Mouse (Mus musculus): ENCODE data around the gene Prkacb. TPM values are rescaled to one million over a fixed set of nuclear protein-coding genes. Genes with fewer than 3 reads are reported as not detected.

Gene Prkacb
- polyA plus RNA-seq, 2 experiments, result 45.4 to 66.3 TPM

DNA sequence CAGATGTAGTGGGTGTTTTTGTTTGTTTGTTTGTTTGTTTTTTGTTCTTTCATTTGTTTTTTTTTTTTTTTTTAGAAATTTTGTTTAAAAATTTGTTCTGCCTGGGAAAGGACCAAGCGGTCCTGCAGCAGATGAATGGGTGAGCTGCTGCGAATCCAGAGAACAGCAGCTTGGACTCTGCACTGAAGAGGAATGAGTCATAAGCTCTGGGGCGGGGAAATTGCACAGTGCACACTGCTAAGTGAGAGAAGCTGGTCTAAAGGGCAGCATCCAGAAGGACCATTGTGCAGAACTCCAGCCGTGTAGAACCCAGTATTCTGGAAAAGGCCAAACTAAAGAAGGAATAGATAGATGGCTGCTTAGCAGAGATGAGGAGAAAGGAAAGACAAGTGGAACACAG, 108.7 kb downstream of the Prkacb start:
- H3K4me1 ChIP-seq (ENCODE audit: control insufficient read depth, insufficient read depth, low read length), result no peaks in the 10 kb centered on the region
- H3K9me3 ChIP-seq (ENCODE audit: control insufficient read depth, low read length), result 0 out of 2 replicates have a peak, but pooled peaks cover 3% of the 10 kb centered on the region
- 86% methylated on average over 4 of the region's 4 CpGs for WGBS
- H3K27me3 ChIP-seq (ENCODE audit: control insufficient read depth, insufficient read depth, low read length), result no peaks in the 10 kb centered on the region
- no peaks in the 10 kb centered on the region for H3K36me3 ChIP-seq (ENCODE audit: control insufficient read depth, insufficient read depth, low read length)
- H3K27ac ChIP-seq (replicated peaks; ENCODE audit: low read depth, low read length), result no peak overlapping the region
- no peak overlapping the region for H3K4me3 ChIP-seq (replicated peaks; ENCODE audit: low read length)
- no peak for TF ChIP-seq POLR2A (IDR thresholded peaks at IDR 0.05; ENCODE audit: borderline replicate concordance, extremely low read depth, insufficient read depth, insufficient read length)
- ATAC-seq (ENCODE audit: low FRiP score, low read depth) (no peak), DNase-seq (ENCODE audit: low spot score) (no peak)
- no peak overlapping the region for H3K4me2 ChIP-seq (replicated peaks; ENCODE audit: low read depth, low read length, severe bottlenecking)
- H3K9ac ChIP-seq (ENCODE audit: low read depth, low read length, severe bottlenecking), result no peak overlapping the region

DNA sequence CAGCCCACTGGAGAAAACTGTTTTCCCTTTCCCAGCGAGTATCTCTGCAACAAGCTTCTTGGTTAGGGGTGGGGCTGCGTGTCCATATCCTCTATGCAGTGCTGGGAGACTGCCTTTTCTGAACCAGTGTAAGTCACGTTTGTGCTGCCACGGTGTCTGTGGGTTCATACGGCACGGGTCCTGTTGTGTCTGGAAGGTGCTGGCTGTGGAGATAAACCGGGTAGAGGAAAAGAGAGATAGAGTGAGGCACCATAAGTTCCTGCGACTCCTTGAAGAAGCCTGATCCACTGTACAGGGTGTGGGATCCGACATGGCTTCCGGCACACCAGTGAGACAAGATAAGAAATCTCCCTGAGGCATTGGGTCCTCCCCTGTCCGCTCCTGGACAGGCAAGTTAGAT, 112.7 kb downstream of the Prkacb start:
- ATAC-seq (ENCODE audit: low FRiP score, low read depth), result no peak
- 84% methylated on average over 11 of the region's 11 CpGs for WGBS

DNA sequence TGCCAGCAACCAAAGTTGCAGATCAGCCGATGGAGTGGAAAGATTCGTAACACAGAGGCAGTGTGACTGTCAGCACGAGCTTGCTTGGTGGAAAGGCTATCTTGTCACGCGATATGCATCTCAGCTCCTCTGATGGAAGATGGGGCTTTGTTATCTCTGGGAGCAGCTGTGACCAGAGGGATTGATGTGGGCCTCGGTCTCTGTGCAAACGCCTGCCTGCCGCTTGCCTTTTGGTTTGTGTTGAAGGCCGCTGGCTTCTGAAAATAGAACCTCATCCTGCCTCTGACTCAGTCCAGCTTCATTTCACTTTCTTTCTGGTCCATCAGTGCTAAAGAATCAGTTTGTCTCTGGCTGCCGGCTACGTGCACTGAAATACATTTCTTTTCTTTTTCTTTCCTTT, 113.8 kb downstream of the Prkacb start:
- Histone ChIP-seq H3K36me3 (ENCODE audit: control insufficient read depth, insufficient read depth, low read length) (no peaks in the 10 kb centered on the region), H3K9ac (ENCODE audit: low read depth, low read length, severe bottlenecking) (no peak overlapping the region), H3K4me1 (ENCODE audit: control insufficient read depth, insufficient read depth, low read length) (no peaks in the 10 kb centered on the region), H3K4me3 (replicated peaks; ENCODE audit: low read length) (no peak overlapping the region), H3K27ac (replicated peaks; ENCODE audit: low read depth, low read length) (no peak overlapping the region), H3K27me3 (ENCODE audit: control insufficient read depth, insufficient read depth, low read length) (no peaks in the 10 kb centered on the region), H3K9me3 (ENCODE audit: control insufficient read depth, low read length) (0 out of 2 replicates have a peak, but pooled peaks cover under 1% of the 10 kb centered on the region), H3K4me2 (replicated peaks; ENCODE audit: low read depth, low read length, severe bottlenecking) (no peak overlapping the region)
- no peak for TF ChIP-seq POLR2A (IDR thresholded peaks at IDR 0.05; ENCODE audit: borderline replicate concordance, extremely low read depth, insufficient read depth, insufficient read length)
- ATAC-seq (ENCODE audit: low FRiP score, low read depth) (no peak), DNase-seq (ENCODE audit: low spot score) (no peak)
- WGBS, result 75% methylated on average over 11 of the region's 11 CpGs

More for the DNA sequence above, 112.7 kb downstream of the Prkacb start:
- H3K36me3 ChIP-seq (ENCODE audit: control insufficient read depth, insufficient read depth, low read length), result no peaks in the 10 kb centered on the region
- no peaks in the 10 kb centered on the region for H3K4me1 ChIP-seq (ENCODE audit: control insufficient read depth, insufficient read depth, low read length)
- H3K4me3 ChIP-seq (replicated peaks; ENCODE audit: low read length), result no peak overlapping the region
- no peak for TF ChIP-seq POLR2A (IDR thresholded peaks at IDR 0.05; ENCODE audit: borderline replicate concordance, extremely low read depth, insufficient read depth, insufficient read length)
- H3K9me3 ChIP-seq (ENCODE audit: control insufficient read depth, low read length), result 0 out of 2 replicates have a peak, but pooled peaks cover 3% of the 10 kb centered on the region
- no peaks in the 10 kb centered on the region for H3K27me3 ChIP-seq (ENCODE audit: control insufficient read depth, insufficient read depth, low read length)
- H3K27ac ChIP-seq (replicated peaks; ENCODE audit: low read depth, low read length), result no peak overlapping the region
- no peak overlapping the region for H3K9ac ChIP-seq (ENCODE audit: low read depth, low read length, severe bottlenecking)
- DNase-seq (ENCODE audit: low spot score), result no peak
- no peak overlapping the region for H3K4me2 ChIP-seq (replicated peaks; ENCODE audit: low read depth, low read length, severe bottlenecking)

DNA sequence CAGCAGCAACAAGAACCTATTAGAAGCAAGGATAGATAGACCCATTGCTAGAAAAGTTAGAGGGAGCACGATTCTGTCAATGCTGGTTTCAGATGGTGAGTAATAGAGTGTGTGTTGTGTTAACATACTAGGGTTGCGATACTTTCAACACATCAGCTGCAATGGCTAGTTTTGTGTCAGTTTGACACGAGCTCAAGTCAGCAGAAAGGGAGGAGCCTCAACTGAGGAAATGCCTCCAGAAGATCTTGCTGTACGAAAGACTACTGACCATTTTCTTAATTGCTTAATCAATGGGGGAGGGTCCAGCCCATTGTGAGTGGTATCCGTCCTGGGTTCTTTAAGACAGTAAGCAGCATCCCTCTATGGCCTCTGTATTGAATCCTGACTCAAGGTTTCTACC, 120.2 kb downstream of the Prkacb start:
- H3K9me3 ChIP-seq (ENCODE audit: control insufficient read depth, low read length), result no peaks in the 10 kb centered on the region
- no peak overlapping the region for H3K4me3 ChIP-seq (replicated peaks; ENCODE audit: low read length)
- WGBS, result 87% methylated on average over 5 of the region's 5 CpGs
- H3K27me3 ChIP-seq (ENCODE audit: control insufficient read depth, insufficient read depth, low read length), result no peaks in the 10 kb centered on the region
- no peak overlapping the region for H3K4me2 ChIP-seq (replicated peaks; ENCODE audit: low read depth, low read length, severe bottlenecking)
- no peaks in the 10 kb centered on the region for H3K4me1 ChIP-seq (ENCODE audit: control insufficient read depth, insufficient read depth, low read length)
- TF ChIP-seq POLR2A (IDR thresholded peaks at IDR 0.05; ENCODE audit: borderline replicate concordance, extremely low read depth, insufficient read depth, insufficient read length), result no peak
- no peak for DNase-seq (ENCODE audit: low spot score)
- no peak for ATAC-seq (ENCODE audit: low FRiP score, low read depth)
- no peak overlapping the region for H3K9ac ChIP-seq (ENCODE audit: low read depth, low read length, severe bottlenecking)
- H3K27ac ChIP-seq (replicated peaks; ENCODE audit: low read depth, low read length), result no peak overlapping the region
- H3K36me3 ChIP-seq (ENCODE audit: control insufficient read depth, insufficient read depth, low read length), result no peaks in the 10 kb centered on the region

DNA sequence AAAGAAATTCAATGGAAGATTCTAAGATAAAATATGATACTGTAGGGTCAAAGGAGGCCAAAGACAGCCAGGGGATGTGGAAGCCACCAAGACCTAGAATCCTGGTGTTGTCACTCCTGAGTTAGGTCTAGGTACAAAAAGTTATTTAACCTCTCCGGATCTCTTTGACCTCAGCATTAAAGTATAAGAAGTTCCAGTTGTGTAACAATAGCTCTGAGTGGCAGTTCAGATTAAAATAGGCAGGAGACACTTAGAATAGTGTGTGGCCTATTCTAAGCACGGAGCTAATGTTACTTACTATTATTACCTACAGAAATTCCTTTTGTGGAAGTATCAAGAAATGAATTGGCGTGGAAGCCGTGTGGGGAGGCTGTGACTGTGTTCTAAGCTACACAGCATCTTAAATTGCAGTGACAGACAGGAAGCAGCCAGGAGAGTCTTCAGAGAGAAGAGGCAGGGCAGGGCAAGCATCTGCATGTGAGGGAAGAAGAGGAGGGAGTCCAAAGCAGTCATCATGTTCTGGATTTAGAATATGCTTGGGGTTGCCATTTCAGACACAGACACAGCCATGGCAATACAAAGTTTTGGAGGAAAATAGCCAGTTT, 125.6 kb downstream of the Prkacb start:
- no peak overlapping the region for H3K27ac ChIP-seq (replicated peaks; ENCODE audit: low read depth, low read length)
- no peaks in the 10 kb centered on the region for H3K36me3 ChIP-seq (ENCODE audit: control insufficient read depth, insufficient read depth, low read length)
- no peak for DNase-seq (ENCODE audit: low spot score)
- H3K4me2 ChIP-seq (replicated peaks; ENCODE audit: low read depth, low read length, severe bottlenecking), result no peak overlapping the region
- no peak for ATAC-seq (ENCODE audit: low FRiP score, low read depth)
- no peak overlapping the region for H3K4me3 ChIP-seq (replicated peaks; ENCODE audit: low read length)
- TF ChIP-seq POLR2A (IDR thresholded peaks at IDR 0.05; ENCODE audit: borderline replicate concordance, extremely low read depth, insufficient read depth, insufficient read length), result no peak
- no peaks in the 10 kb centered on the region for H3K27me3 ChIP-seq (ENCODE audit: control insufficient read depth, insufficient read depth, low read length)
- peaks cover 10% of the 10 kb centered on the region for H3K4me1 ChIP-seq (ENCODE audit: control insufficient read depth, insufficient read depth, low read length)
- H3K9ac ChIP-seq (ENCODE audit: low read depth, low read length, severe bottlenecking), result no peak overlapping the region
- no peaks in the 10 kb centered on the region for H3K9me3 ChIP-seq (ENCODE audit: control insufficient read depth, low read length)
- WGBS, result 73% methylated on average over 4 of the region's 4 CpGs
